Mouse (Mus musculus) heart, adult 2 months (tissue): ENCODE results near the gene Ptpn1.

Experiments
- CTCF ChIP-seq: fragments of 200-600 bp; IDR thresholded peaks from 2 replicates; pipeline ENCODE4 v1.8.1; 2022; ENCODE audit warnings: antibody characterized with exemption, mild to moderate bottlenecking, moderate library complexity
- EP300 ChIP-seq: fragments of 200-500 bp; IDR thresholded peaks from 2 replicates; pipeline ENCODE4 v1.6.1; 2011; ENCODE audit warnings: low read depth, low read length, control low read depth; ENCODE audit not compliant: insufficient read depth
- POLR2A ChIP-seq: fragments of 200-500 bp; IDR thresholded peaks from 2 replicates; pipeline ENCODE4 v1.6.1; 2011; ENCODE audit warnings: mild to moderate bottlenecking, low read depth, low read length, control low read depth; ENCODE audit not compliant: insufficient read depth

GRCm38 (mm10) chr2:167919081-167919480 is 12.8 kb upstream of the Ptpn1 start:
- TF ChIP-seq POLR2A = no peak
- no peak for TF ChIP-seq CTCF
- no peak for TF ChIP-seq EP300
